Mouse (Mus musculus) forebrain, embryonic 13.5 days (tissue): ENCODE data around the gene Fam89a. TPM values are rescaled to one million over a fixed set of nuclear protein-coding genes. Genes with fewer than 3 reads are reported as not detected.

ENCODE experiments used
- ATAC-seq: fragments of 200-750 bp; cut with Nextera tagmentation; 2 replicates; pipeline ENCODE4 v1.8.0; 2017
- H3K27ac ChIP-seq: fragments of 300-500 bp; sonication (generic); 2 replicates; pipeline ENCODE4 v1.5.1; 2015; ENCODE audit warnings: inconsistent platforms, mild to moderate bottlenecking, moderate library complexity
- H3K27me3 ChIP-seq: fragments of 300-500 bp; sonication (generic); 2 replicates; pipeline ENCODE4 v1.6.1; 2015; ENCODE audit warnings: mild to moderate bottlenecking, inconsistent platforms
- H3K36me3 ChIP-seq: fragments of 300-500 bp; sonication (generic); 2 replicates; pipeline ENCODE4 v1.6.1; 2015; ENCODE audit warnings: mild to moderate bottlenecking, inconsistent platforms; ENCODE audit not compliant: poor library complexity, severe bottlenecking
- H3K4me1 ChIP-seq: fragments of 300-500 bp; sonication (generic); 2 replicates; pipeline ENCODE4 v1.6.1; 2015; ENCODE audit warnings: inconsistent platforms
- H3K4me2 ChIP-seq: fragments of 300-500 bp; sonication (generic); 2 replicates; pipeline ENCODE4 v1.6.1; 2015; ENCODE audit warnings: inconsistent platforms, mild to moderate bottlenecking, moderate library complexity
- H3K4me3 ChIP-seq: fragments of 300-500 bp; sonication (generic); 2 replicates; pipeline ENCODE4 v1.5.1; 2015; ENCODE audit warnings: mild to moderate bottlenecking, inconsistent platforms
- H3K9ac ChIP-seq: fragments of 300-500 bp; sonication (generic); 2 replicates; pipeline ENCODE4 v1.6.1; 2015; ENCODE audit warnings: mild to moderate bottlenecking, inconsistent platforms
- H3K9me3 ChIP-seq: fragments of 300-500 bp; sonication (generic); replicated peaks from 2 replicates; pipeline ENCODE4 v1.6.1; 2016; ENCODE audit warnings: inconsistent platforms
- WGBS: fragments of 180-500 bp; shearing (Covaris S2); methylation state at CpG from one replicate; pipeline ENCODE4 v1.1.7; 2015; 5-methylcytosine and 5-hydroxymethylcytosine counted together
- polyA plus RNA-seq: library from polyadenylated mRNA; unstranded; fragments of >200 nt; fragmentation: Nextera tagmentation; extraction: Ambion mirVana; gene quantifications from 2 replicates; pipeline ENCODE4 v1.2.1, GENCODE M21; 2015

Fam89a gene
- polyA plus RNA-seq, result 0.34 and 0.36 TPM in 2 replicates

DNA sequence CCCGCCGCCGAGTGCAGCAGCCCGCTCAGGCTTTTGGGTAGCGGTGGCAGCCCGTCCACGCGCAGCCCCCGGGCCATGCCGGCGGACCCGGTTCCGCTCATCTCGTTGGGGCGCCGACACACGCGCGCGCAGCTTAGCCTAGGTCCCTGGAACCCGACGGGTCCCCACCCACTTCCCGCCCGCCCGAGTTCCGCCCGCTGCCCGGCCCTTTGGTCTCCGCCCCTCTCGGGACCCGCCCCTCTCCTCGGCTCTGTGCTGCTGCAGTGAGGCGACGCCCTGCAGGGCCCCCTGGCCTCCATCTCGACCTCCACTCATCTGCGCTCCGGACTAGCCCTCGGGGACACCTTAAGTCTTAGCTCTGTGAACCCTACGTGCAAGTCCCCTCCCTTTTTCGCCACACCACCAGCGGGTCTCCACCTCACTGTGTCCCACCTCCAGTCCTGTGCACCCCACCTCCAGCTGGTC, at the start of gene Fam89a:
TSS of gene Fam89a (minus strand) at position 124 of the 465 bp plus-strand sequence.
- WGBS, result 0% methylated on average over 40 of the region's 41 CpGs
- Histone ChIP-seq H3K36me3 (no peaks in the 10 kb centered on the region), H3K9ac (peak within 1 kb of the TSS; percentile 55), H3K9me3 (no peaks in the 10 kb centered on the region), H3K27me3 (peaks cover 70% of the 10 kb centered on the region), H3K27ac (no peak within 1 kb of the TSS), H3K4me3 (peak within 1 kb of the TSS; percentile 49), H3K4me2 (peak within 1 kb of the TSS; percentile 75), H3K4me1 (peaks cover 11% of the 10 kb centered on the region)
- ATAC-seq, result peak; percentile 36; the same call in 1 of the 2 replicates

DNA sequence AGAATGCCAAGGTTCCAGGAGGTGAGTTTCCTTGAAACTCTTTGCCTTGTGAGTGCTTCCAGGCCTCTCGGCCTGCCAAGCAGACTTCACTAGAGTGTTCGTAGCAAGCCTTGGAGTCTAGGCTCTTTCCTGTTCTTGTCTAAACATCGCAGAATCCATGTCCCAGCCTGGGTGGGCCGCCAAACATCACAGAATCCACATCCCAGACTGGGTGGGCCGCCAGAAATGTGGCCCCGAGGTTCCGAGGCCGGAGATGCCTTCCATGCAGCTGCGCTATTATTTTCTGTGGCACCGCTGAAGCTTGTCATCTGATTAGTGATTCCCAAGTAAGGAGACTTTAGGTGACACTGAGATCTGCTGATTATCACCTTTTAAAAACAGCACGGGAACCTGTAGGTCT, 48.9 kb upstream of the Fam89a start:
- Histone ChIP-seq H3K4me2 (no peak overlapping the region), H3K27ac (no peak overlapping the region), H3K36me3 (no peaks in the 10 kb centered on the region), H3K9ac (no peak overlapping the region), H3K4me1 (peaks cover 20% of the 10 kb centered on the region), H3K27me3 (peaks cover 20% of the 10 kb centered on the region), H3K4me3 (no peak overlapping the region), H3K9me3 (no peaks in the 10 kb centered on the region)
- no peak for ATAC-seq
- WGBS, result 56% methylated on average over 11 of the region's 11 CpGs

DNA sequence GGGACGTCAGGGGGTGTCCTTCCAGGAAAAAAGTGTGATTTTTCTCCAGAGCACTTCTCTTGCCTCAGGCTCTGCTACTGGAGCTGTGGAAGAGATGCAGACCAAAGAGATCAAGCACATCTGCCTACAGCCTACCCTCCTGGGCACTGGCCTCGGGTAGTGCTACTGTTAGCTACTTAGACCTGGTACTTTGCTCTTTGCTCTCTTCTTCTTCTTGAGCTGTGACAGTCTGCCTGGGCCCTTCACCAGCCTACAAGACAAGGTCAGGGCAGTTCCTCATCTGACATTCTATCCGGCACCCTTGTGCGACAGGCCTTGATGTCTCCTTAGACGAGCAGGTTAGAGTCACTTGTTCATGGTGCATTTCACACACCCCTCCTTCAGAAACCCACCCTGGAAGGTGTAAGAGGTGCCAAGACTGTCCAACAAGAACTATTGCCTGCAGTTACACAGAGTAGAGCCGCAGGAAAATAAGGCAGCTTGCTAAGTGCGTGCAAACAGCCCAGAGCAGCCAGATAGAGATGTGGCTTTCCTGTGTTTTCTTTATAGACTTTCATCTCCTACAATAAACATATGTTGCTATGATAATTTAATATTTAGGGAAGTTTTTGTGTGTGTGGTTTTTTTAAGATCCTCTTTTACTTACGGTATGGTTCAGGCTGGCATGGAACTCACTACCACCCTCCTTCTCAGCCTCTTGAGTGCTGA, 44.3 kb upstream of the Fam89a start:
- H3K9ac ChIP-seq, result peak overlapping the region; percentile 80; the same call in 1 of the 2 replicates
- peaks cover 41% of the 10 kb centered on the region for H3K27me3 ChIP-seq
- no peak for ATAC-seq
- H3K4me3 ChIP-seq, result peak overlapping the region; percentile 66
- no peaks in the 10 kb centered on the region for H3K9me3 ChIP-seq
- H3K27ac ChIP-seq, result no peak overlapping the region
- H3K4me2 ChIP-seq, result peak overlapping the region; percentile 90
- H3K4me1 ChIP-seq, result peaks cover 57% of the 10 kb centered on the region
- WGBS, result 74% methylated on average over 8 of the region's 8 CpGs
- no peaks in the 10 kb centered on the region for H3K36me3 ChIP-seq

DNA sequence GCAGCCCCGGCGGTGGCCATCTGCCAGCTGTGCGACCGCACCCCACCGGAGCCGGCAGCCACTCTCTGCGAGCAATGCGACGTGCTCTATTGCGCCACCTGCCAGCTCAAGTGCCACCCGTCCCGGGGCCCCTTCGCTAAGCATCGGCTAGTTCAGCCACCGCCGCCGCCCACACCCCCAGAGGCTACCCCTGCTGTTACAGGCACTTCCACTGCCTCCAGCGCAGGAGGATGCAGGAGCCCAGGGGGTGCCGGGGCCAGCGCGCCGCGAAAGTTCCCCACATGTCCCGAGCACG, 42.8 kb upstream of the Fam89a start:
- Histone ChIP-seq H3K4me2 (peak overlapping the region; percentile 90), H3K9ac (peak overlapping the region; percentile 80), H3K9me3 (no peaks in the 10 kb centered on the region), H3K27ac (peak overlapping the region; percentile 96), H3K27me3 (peaks cover 50% of the 10 kb centered on the region), H3K4me1 (peaks cover 57% of the 10 kb centered on the region), H3K4me3 (peak overlapping the region; percentile 66), H3K36me3 (no peaks in the 10 kb centered on the region)
- under 1% methylated on average over 25 of the region's 25 CpGs for WGBS
- ATAC-seq, result peak; percentile 42

DNA sequence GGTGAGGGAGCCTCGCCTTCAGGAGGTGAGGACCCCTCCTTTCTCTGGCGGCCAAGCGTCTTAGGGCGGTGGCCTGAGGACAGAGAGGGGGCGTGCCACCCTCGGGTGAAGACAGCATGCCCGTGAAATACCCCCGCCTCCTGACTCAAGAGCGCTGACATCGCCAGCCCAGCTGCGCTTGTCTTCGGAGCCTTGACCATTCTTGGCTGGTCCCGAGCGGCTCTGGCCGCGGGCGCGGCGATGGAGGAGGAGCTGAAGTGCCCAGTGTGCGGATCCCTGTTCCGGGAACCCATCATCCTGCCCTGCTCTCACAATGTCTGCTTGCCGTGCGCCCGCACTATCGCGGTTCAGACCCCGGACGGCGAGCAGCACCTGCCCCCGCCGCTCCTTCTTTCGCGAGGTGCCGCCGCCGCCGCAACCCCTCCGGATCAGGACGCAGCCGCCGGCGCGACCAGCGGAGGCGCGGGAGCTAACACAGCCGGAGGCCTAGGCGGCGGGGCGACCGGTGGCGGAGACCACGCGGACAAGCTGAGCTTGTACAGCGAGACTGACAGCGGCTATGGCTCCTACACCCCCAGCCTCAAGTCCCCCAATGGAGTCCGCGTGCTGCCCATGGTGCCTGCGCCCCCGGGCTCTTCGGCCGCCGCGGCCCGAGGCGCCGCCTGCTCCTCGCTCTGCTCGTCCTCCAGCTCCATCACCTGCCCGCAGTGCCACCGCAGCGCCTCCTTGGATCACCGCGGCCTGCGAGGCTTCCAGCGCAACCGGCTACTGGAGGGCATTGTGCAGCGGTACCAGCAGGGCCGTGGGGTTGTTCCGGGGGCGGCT, 42.2 kb upstream of the Fam89a start:
- Histone ChIP-seq H3K27ac (peak overlapping the region; percentile 96), H3K9ac (peak overlapping the region; percentile 80), H3K4me1 (peaks cover 57% of the 10 kb centered on the region), H3K4me2 (peak overlapping the region; percentile 90), H3K27me3 (peaks cover 50% of the 10 kb centered on the region), H3K4me3 (peak overlapping the region; percentile 66), H3K36me3 (no peaks in the 10 kb centered on the region), H3K9me3 (no peaks in the 10 kb centered on the region)
- WGBS, result under 1% methylated on average over 72 of the region's 81 CpGs
- ATAC-seq, result peak; percentile 13

DNA sequence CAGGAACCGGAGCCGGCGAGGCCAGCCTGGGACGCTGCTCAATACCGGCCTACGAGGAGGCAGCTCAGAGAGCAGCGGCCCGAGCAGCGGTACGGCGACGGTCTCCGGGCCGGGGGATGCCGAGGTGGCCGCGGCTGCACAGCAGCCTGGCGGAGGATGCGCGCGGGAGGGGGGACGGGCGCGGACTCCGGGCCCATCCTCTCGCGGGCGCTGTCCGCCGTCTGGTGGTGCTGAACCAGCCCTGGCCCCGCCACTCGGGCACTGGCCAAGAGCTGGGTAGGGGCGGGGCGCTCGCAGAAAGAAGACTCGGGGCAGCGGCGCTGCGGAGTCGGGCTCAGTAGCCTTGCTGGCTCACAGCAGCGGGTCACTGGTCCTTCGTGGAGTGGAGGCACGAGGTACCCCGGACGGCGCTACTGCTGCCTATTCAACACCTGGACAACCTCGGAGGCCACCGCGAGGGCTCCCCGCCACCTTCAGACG, 41.6 kb upstream of the Fam89a start:
- Histone ChIP-seq H3K27ac (peak overlapping the region; percentile 96), H3K27me3 (peaks cover 53% of the 10 kb centered on the region), H3K4me2 (peak overlapping the region; percentile 90), H3K36me3 (no peaks in the 10 kb centered on the region), H3K9me3 (no peaks in the 10 kb centered on the region), H3K4me1 (peaks cover 57% of the 10 kb centered on the region), H3K4me3 (peak overlapping the region; percentile 66), H3K9ac (peak overlapping the region; percentile 80)
- under 1% methylated on average over 45 of the region's 51 CpGs for WGBS
- ATAC-seq, result peak; percentile 66

DNA sequence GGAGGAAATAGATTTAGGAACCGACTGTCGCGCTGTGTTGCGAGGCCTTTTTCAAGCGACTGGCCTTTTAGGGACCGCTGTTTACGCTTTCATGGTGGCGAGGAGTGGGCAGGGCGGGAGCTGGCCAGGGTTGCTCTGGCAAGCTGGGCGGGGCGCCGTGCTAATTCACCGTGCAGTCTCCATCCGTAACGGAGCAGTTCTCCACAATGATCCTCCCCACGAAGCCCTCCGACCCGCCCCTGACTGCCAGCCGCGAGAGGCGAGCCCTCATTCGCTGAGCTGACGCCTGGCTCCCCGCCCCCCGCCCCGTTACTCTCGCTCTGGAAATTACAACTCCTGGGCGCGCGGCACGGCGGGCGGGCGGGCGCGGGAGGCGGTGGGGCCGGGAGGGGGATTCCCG, 41.1 kb upstream of the Fam89a start, which contains the start of gene Trim67:
TSS of gene Trim67 (plus strand) at position 385 of the 400 bp plus-strand sequence.
- no peaks in the 10 kb centered on the region for H3K9me3 ChIP-seq
- WGBS, result under 1% methylated on average over 39 of the region's 39 CpGs
- H3K9ac ChIP-seq, result peak within 1 kb of the TSS; percentile 80
- H3K4me2 ChIP-seq, result peak within 1 kb of the TSS; percentile 90
- H3K27me3 ChIP-seq, result peaks cover 53% of the 10 kb centered on the region
- peak within 1 kb of the TSS; percentile 96 for H3K27ac ChIP-seq
- H3K4me1 ChIP-seq, result peaks cover 57% of the 10 kb centered on the region
- no peaks in the 10 kb centered on the region for H3K36me3 ChIP-seq
- peak; percentile 92 for ATAC-seq
- peak within 1 kb of the TSS; percentile 66 for H3K4me3 ChIP-seq

DNA sequence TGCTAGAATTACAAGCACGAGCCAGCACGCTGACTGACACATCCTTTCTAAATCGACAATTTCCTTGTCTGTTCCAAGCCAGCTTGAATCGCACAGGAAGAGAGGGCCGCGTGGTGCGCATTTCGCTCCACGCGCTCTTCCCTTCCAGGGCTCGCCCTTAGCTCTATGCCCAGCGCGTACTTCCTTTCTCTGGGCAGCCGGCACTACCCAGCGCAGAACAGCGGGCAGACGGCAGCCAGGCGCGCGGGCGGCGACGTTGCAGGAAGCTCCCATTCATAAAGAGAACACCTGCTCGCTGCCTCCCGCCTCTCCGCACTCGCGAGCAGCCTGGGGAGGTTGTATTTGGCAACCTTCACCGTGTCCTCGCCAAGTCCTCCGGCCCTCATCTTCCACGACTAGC, 40.6 kb upstream of the Fam89a start:
- Histone ChIP-seq H3K36me3 (no peaks in the 10 kb centered on the region), H3K4me3 (peak overlapping the region; percentile 66), H3K27me3 (peaks cover 49% of the 10 kb centered on the region), H3K9me3 (no peaks in the 10 kb centered on the region), H3K9ac (peak overlapping the region; percentile 80), H3K4me1 (peaks cover 53% of the 10 kb centered on the region), H3K4me2 (peak overlapping the region; percentile 90), H3K27ac (peak overlapping the region; percentile 96)
- ATAC-seq, result peak; percentile 64
- under 1% methylated on average over 32 of the region's 32 CpGs for WGBS

DNA sequence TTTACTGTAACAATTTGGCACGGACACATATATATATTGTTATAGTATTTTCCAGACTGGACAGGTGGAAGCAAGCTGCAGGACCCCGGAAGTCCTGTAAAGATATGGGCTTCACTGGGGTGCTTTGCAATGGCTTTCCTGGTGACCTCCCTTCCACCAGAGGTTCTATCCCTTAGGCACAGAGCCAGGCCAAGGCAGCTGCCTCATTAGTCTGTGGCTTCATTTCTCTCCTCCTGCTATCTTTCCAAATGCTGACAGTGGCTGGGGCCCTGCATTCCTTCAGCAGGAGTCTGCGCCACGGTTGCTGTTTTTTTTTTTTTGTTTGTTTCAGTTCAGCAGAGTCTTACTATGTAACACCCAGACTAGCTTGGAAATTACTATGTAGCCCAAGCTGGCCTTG, 40.1 kb upstream of the Fam89a start:
- H3K4me3 ChIP-seq, result peak overlapping the region; percentile 66
- H3K9ac ChIP-seq, result peak overlapping the region; percentile 80
- WGBS, result 46% methylated on average over 4 of the region's 4 CpGs
- peaks cover 49% of the 10 kb centered on the region for H3K4me1 ChIP-seq
- H3K9me3 ChIP-seq, result no peaks in the 10 kb centered on the region
- no peak for ATAC-seq
- H3K27ac ChIP-seq, result peak overlapping the region; percentile 96
- no peaks in the 10 kb centered on the region for H3K36me3 ChIP-seq
- peaks cover 47% of the 10 kb centered on the region for H3K27me3 ChIP-seq
- peak overlapping the region; percentile 90 for H3K4me2 ChIP-seq

DNA sequence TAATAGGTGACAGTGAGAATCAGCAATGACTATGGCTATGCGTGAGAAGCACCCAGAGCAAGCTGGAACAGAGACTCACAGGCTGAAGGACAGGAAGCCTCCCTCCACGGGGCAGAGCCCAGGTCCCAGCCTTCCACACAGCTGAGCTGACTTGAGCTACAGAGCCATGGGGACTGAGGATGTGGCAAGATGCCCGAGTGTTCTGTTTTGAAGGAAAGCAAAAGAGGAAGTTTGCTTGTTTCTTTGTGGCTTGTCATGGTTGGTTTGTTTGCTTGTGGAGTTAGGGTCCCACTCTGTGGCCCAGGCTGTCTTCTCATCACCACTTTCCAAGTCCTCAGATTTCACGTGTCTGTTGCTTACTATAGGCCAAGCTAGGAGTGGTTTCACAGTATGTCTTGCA, 39.0 kb upstream of the Fam89a start:
- H3K4me2 ChIP-seq, result no peak overlapping the region
- no peak for ATAC-seq
- no peak overlapping the region for H3K27ac ChIP-seq
- WGBS, result 76% methylated on average over 4 of the region's 4 CpGs
- H3K4me3 ChIP-seq, result no peak overlapping the region
- H3K36me3 ChIP-seq, result no peaks in the 10 kb centered on the region
- peaks cover 38% of the 10 kb centered on the region for H3K4me1 ChIP-seq
- H3K27me3 ChIP-seq, result peaks cover 38% of the 10 kb centered on the region
- no peaks in the 10 kb centered on the region for H3K9me3 ChIP-seq
- no peak overlapping the region for H3K9ac ChIP-seq

DNA sequence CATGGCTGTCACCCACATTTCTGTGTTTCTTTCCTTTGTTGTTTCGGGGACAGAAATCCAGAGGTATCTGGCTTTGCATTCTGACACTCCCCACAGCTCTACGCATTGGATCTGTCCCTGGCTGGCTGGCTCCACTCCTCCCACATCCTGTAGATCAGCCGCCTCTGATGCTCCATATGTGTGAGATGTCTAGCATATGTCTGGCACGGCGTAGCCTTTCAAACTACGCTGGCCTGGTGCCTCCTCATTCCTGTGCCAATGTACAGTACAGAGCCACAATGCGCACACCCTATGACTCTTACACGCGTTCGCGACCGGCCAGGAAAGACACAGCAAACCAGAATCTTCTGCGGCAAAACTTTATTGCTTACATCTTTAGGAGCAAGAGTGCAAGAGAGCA, 33.0 kb upstream of the Fam89a start:
- Histone ChIP-seq H3K36me3 (no peaks in the 10 kb centered on the region), H3K9ac (no peak overlapping the region), H3K27ac (no peak overlapping the region), H3K4me1 (peaks cover 10% of the 10 kb centered on the region), H3K9me3 (no peaks in the 10 kb centered on the region), H3K4me2 (no peak overlapping the region), H3K4me3 (no peak overlapping the region), H3K27me3 (0 out of 2 replicates have a peak, but pooled peaks cover 6% of the 10 kb centered on the region)
- ATAC-seq, result peak; percentile 77; the same call in 1 of the 2 replicates
- WGBS, result 88% methylated on average over 13 of the region's 13 CpGs

DNA sequence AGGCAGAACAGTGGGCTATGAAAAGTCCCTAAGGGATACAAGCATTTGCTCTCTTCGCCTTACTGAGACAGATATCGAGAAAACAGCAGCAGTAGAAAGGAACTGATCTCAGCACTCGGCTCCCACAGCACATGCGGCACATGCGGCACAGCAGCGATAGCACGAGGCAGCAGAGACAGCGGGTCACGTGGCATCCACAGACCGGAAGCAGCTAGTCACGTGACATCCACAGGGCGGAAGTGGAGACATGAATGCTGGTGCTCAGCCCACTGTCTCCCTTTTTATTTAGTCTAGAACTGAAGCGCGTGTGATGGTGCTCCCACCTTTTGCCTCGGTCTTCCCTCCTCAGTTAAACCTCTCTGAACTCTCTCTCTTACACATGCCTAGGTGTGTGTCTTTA, 31.6 kb upstream of the Fam89a start:
- H3K4me1 ChIP-seq, result peaks cover 10% of the 10 kb centered on the region
- 0 out of 2 replicates have a peak, but pooled peaks cover 2% of the 10 kb centered on the region for H3K27me3 ChIP-seq
- 92% methylated on average over 15 of the region's 15 CpGs for WGBS
- H3K27ac ChIP-seq, result no peak overlapping the region
- H3K9me3 ChIP-seq, result no peaks in the 10 kb centered on the region
- H3K4me2 ChIP-seq, result no peak overlapping the region
- H3K4me3 ChIP-seq, result no peak overlapping the region
- no peak for ATAC-seq
- H3K9ac ChIP-seq, result no peak overlapping the region
- H3K36me3 ChIP-seq, result no peaks in the 10 kb centered on the region
